Mouse (Mus musculus): ENCODE data around the gene Vmn2r24.

GRCm38 (mm10) chr6:123819951-123820350 is 41.3 kb downstream of the Vmn2r24 start:
- TF ChIP-seq GATA1 (IDR thresholded peaks at IDR 0.05; ENCODE audit: low read length), result no peak
- TF ChIP-seq TAL1 (IDR thresholded peaks at IDR 0.05; ENCODE audit: low read length), result no peak

Measured in erythroblast, embryonic 14.5 days (primary cell).